Mouse (Mus musculus): ENCODE data around the gene Dzip1l.

DNA sequence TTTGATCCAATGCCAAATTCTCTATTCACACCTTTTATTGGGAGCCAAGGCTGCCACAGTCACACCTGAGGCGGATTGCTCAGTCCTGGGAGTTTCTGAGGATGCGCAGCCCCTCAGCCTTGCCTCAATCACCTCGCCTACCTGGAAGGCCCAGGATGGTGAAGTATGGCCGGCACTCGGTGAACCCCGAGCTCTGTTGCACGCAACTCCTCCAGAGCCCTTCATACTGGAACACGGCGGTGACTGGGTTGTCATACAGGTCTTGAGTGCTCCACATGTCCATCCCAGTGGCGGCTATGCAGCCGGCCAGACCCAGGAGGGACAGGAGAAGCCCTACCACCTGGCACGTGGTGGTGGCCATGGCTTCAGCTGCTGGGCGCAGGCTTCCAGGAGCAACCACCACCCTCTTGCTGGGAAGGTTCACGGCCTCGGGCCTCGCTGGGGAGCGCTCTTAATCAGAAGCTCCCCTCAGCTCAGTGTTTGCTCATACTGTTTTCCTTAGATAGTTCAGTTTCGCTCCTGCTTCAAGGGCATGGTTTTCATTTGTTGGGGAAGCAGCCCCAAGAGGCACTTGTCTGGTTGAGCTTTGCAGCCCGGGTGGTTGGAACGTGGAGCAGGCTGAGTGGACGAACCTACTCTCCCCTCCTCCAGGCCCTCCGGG is 80.4 kb downstream of the Dzip1l start:
- TF ChIP-seq POLR2A (IDR thresholded peaks at IDR 0.05; ENCODE audit: insufficient read depth, low read length) (no peak), CTCF (IDR thresholded peaks at IDR 0.05; ENCODE audit: low read depth, low read length) (no peak)

Data from ES-Bruce4 (cell line).